Mouse (Mus musculus) left cerebral cortex, adult 18-20 months (tissue): ENCODE data around the gene Rassf8. TPM values are rescaled to one million over a fixed set of nuclear protein-coding genes. Genes with fewer than 3 reads are reported as not detected.

Experiments
- DNase-seq, 2 experiments: peaks; one replicate each; pipeline ENCODE4 v3.0.0; 2021 to 2022; ENCODE audit warnings: low spot score in 2 of 2, mixed read lengths in 1 of 2
- total RNA-seq, 2 experiments: library from RNA; stranded (reverse); gene quantifications; 2 replicates each; pipeline ENCODE4 v1.2.3; 2021

The Rassf8 gene
- total RNA-seq, 2 experiments from 2014 or later, result 16.3 to 18.9 TPM

DNA sequence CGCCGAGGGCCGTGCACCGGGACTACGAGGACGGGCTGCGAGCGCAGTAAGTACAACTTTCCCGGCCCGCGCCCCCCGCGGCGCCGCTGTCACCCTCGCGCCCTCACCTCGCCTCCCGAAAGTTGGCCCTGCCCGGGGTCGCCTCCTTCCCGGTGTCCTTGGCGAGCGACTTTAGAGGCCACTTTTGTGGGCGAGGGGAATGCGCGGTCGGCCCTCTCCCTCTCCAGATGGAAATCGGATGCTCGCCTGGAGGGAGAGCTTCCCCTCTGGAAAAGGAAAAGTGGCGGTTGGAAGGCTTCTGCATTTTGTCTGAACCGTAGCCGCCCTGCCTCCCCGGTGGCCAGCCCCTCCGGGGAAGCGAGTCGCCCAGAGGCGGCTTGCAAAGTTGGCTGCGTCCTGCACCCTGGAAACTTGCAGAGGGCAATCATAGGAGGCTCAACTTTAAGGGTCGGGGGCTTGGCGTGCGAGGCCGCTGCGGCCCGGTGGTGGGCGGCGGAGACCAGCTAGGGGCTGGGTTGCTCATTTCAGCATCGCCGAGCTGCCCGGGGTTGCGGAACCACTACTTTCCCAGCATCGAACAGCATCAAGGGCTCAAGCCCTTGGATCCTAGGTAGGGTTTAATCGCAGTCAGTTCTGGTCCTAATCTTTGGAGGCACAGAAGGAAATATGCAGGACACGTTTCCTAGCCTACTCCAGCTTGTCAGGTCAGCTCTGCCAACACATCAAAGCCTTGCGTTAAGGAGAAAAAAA, 548 bp downstream of the Rassf8 start:
- DNase-seq, result peak in 1 of 2 experiments; percentile 11

GRCm38 (mm10) chr6:145747671-145748640, 1.4 kb downstream of the Rassf8 start:
- no peak for DNase-seq

DNA sequence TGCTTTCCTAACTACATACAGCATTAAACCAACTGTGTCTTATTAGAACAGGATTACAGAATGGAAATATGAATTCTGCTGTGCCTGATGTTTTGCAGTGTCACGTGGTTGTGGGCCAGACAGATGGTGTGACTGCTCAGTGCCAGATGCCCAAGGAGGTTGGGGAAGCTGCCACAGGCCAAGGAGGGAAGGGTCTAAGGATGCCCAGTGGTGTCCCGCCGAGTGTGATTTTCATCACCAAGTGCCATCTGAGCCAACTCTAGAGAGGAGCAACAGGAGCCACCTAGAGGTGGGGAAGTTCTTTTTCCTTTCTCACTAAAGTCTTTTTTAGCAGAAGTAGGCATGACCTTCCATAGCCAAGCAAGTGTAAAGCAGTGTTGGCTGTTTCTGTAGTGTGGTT, 3.8 kb downstream of the Rassf8 start:
- DNase-seq, result no peak

DNA sequence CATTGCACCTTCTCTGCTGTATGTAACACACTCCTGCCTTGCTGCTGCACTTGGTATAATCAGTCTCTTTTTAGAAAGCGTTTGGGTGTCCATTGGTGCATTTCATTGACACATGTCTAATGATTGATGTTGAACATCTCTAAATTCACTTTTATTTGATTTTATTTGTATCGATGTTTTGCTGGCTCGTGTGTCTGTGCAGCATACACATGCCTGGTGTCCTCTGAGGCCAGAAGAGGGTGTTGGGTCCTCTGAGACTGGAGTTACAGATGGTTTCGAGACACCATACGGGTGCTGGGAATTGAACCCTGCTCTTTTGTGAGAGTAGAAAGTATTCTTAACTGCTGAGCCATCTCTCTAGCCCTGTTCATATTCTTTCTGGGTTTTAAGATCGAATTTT, 6.7 kb downstream of the Rassf8 start:
- DNase-seq, result no peak

GRCm38 (mm10) chr6:145754416-145754815, 7.9 kb downstream of the Rassf8 start:
- DNase-seq, result no peak

DNA sequence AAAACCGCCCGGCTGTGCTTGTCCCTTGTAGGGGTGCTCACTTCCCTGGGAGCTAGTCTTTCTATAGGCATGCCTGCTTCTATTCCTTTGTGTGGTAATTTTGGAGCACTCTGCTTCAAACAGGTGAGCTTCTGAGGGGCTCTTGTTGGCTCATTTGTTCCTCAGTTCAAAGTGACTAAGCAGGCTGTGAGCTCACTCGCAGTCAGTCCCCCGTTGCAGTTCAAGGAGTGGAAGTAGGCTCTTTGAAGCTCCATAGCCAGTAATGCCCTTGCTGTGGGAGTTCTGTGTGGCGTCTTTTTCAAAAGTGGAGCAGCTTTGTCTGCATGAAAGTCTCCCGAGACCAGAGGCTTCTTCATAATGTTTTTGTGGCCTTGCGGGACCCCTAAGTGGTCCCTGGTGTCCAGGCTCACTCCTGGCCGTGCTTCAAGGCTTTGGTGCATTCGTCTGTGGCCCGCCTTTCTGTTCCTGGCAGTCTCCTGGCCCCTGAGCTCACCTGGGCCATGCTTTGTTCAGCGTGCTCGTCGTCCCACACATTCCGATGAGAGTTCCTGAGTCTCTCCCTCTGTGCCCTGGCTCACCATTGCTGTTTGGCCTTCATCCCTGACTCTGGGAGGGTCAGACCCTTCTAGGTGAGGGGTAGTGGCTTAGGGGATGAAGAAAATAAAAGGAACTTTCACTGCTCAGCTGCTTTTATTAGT, 9.5 kb downstream of the Rassf8 start:
- no peak for DNase-seq

DNA sequence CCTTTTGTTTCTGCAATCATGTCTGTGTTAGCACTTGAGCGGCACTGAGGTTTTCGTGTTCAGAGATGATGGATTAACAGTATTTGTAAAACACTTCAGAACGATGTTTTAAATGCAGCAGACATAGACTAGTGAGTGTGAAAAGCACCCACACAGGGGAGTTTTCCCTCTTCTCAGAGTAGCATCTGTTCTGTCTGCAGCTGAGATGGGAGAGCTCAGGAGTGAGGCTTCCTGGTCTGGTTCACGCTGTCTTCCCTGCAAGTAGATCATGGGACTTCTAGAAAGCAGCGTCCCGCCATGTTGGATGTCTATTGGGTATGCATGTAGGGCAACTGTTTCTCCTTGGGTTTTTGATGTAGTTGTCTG, 10.1 kb downstream of the Rassf8 start:
- DNase-seq, result no peak

- no peak for DNase-seq
Measured at GRCm38 (mm10) chr6:145757346-145757745, 10.8 kb downstream of the Rassf8 start.

GRCm38 (mm10) chr6:145758685-145759084, 12.1 kb downstream of the Rassf8 start:
- no peak for DNase-seq

GRCm38 (mm10) chr6:145759432-145759831, 12.9 kb downstream of the Rassf8 start:
- no peak for DNase-seq

DNA sequence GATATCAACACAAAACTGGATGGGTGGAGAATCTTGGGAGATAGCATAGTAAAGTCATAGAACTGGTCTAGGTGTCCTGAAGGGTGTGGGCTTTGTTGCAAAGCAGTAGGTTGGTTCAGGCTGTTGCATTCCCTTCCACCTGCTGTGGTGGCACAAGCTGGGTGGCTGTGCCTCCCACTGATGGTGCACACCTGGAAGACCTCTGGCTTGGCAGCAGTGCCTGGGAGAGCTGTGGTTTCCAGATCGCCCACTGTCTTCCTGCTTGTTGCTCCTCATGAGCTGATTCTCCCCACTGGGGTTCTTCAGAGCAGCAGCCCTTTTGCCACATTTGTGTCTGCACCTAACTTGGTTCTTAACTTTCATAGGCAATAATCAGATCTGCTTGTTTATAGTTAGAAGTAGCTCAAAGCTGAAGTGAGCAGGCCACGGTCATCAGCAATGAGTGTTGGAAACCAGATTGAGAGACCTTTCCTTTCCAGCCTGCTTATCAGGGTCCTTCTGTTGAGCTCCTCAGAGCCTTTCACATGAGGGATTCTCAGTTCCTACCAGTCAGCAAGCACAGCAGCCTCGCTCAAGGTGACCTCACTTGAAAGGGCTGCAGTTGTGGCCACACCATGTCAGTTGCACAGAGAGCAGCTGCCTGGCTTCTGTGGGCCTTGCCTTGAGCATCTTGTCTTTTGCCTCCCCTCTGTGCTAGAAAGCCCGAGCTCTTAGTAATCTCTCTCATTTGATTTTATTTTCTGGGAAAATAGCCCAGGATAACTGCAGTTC, 13.9 kb downstream of the Rassf8 start:
- DNase-seq, result no peak

DNA sequence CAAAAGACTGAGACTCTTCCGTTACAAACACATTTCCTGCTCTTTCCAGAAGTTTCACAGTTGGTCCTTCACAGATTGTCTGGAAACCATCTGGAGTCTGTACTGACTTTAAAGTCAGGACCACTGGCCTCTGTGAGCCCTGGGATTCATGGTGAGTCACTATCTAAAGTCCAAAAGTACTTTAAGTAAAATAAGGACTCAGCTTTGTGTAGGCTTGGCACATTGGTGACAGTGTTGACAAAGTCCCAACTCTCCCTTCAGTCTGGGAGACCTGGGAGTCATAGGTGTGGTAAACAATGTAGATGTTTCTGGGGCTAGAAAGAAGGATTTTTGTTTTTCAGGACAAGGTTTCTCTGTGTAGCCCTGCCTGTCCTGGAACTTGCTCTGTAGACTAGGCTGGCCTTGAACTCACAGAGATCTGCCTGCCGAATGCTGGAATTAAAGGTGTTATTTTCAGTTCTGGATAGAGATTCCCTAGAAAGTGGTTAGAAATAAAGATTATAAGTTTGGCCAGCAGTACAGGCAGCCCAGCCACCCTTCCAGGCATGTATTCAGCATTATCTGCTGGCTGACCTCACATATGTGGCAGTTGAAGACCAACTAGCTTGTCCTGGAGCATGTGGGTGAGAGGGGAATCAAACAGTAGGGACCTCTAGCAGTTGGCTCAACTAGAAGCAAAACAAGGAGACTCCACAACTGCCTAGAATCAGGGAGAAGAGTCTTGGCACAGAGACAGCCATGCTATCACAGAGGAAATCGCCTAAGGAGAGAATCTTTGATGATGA, 14.8 kb downstream of the Rassf8 start:
- no peak for DNase-seq

DNA sequence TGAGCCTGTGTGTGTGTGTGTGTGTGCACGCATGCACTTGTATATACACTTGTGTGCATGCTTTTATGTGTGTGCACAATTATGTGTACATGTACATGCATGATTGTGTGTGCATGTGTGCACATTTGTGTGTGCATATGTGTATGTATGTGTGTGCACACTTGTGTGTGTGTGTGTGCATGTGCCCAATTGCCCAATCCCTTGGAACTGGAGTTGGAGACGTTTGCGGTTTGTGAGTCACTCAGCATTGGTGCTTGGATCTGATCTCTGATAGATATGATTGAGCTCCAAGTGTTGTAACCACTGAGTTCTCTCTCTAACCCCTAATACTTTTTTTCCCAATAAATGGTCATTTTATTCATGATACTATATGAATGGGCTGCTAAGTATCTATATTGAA, 15.5 kb downstream of the Rassf8 start:
- no peak for DNase-seq

DNA sequence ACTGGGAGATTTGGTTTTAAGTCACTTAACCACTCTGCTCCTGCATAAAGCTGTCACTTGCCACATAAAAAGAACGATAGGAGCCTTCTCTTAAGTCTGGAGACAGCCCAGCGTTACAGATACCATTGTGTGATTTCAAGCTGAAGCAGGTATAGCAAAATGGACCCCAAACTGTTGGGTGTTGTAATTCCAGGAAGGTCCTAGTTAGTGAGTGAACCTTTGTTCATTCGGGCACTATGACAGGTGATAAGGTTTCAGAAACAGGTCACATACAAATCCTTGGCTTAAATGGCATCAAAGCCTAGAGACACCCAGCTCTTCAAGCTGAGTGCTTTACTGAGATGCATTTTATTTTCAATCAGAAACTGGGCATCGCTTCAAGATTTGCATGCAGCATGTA, 16.5 kb downstream of the Rassf8 start:
- DNase-seq, result no peak

GRCm38 (mm10) chr6:145765011-145765410, 18.5 kb downstream of the Rassf8 start:
- DNase-seq, result no peak

DNA sequence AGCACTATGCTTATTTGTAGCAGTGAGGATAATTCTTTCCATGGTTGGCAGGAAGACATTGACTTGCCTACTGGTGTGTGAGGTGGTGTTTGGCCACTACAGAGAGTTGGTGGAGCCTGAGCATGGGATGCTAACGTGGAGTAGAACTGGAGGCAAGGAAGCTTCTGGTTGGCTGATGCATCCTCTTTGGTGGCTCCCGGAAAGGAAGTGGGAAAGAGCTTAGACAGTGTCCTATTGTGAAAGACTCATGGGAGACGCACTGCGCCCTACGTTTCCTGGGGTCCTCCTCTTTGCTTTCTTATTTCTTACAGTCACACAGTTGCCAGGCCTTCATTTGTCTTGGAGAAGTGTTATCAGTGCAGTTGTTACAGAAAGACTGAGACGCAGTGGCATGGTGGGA, 20.4 kb downstream of the Rassf8 start:
- no peak for DNase-seq

DNA sequence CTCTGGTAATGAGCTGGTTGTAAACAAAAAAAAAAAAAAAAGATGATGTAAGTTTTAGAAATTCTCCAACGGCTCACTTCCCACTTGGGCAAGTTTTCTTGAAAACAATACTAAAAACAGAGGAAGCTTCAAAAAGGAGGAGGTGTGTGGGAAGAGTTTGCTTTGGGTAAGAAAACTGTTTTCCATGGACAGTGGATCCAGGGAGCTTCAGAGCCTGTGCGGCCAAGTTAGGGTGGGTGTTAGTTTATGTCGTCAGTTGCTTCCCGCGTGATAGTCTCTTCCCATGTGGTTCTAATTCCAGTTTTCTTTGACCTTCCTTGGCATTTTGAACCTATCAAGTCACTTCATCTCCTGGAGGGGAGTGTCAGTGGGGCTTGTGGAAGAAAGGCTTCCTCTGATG, 21.1 kb downstream of the Rassf8 start:
- DNase-seq, result no peak

GRCm38 (mm10) chr6:145768671-145769292, 22.2 kb downstream of the Rassf8 start:
- no peak for DNase-seq

- no peak for DNase-seq
Measured at GRCm38 (mm10) chr6:145769855-145770254, 23.3 kb downstream of the Rassf8 start.
